Mouse (Mus musculus): Measurements from ENCODE around the gene Sptbn1. TPM values are rescaled to one million over a fixed set of nuclear protein-coding genes. Genes with fewer than 3 reads are reported as not detected.
"Not testable (repeated sequence)": the region's sequence is repeated elsewhere in the genome, so short reads cannot be mapped to it uniquely, and the experiment has no call there.

Sptbn1 gene
- polyA plus RNA-seq, 1 experiment from 2014 or later: 215 TPM

- peak overlapping the region; percentile 67 for H3K4me2 ChIP-seq (ENCODE audit: low read length)
- 54% methylated on average over 2 of the region's 2 CpGs for WGBS
- peak overlapping the region; percentile 22 to 97; a peak in 3 of 4 replicates for H3K4me3 ChIP-seq (ENCODE audit: control insufficient read depth in 1 of 2, insufficient read depth in 1 of 2, low read depth in 1 of 2, low read length in 2 of 2)
- peak overlapping the region in 1 of 2 experiments; percentile 65; a peak in 2 of 4 replicates for H3K27ac ChIP-seq (replicated peaks in 1 of 2; ENCODE audit: control insufficient read depth in 1 of 2, insufficient read depth in 1 of 2, low read depth in 2 of 2, low read length in 2 of 2)
- H3K4me1 ChIP-seq (ENCODE audit: control insufficient read depth in 2 of 2, insufficient read depth in 2 of 2, low read length in 2 of 2): peaks cover 2 to 21% of the 10 kb centered on the region in 2 experiments; a peak in 1 of 4 replicates
- no peaks in the 10 kb centered on the region for H3K27me3 ChIP-seq (ENCODE audit: control insufficient read depth, insufficient read depth, low read length)
- H3K9ac ChIP-seq (ENCODE audit: low read length): peak overlapping the region; percentile 100
- no peaks in the 10 kb centered on the region for H3K36me3 ChIP-seq (ENCODE audit: control insufficient read depth, insufficient read depth, low read length)
- H3K9me3 ChIP-seq (ENCODE audit: control insufficient read depth, low read length): no peaks in the 10 kb centered on the region
- no peak for ATAC-seq (ENCODE audit: insufficient number of reproducible peaks, insufficient read depth, low FRiP score, low read depth)
Measured at GRCm38 (mm10) chr11:30265666-30266065, 2.3 kb downstream of the Sptbn1 start.

- WGBS: 45% methylated on average over 2 of the region's 2 CpGs
- H3K4me1 ChIP-seq (ENCODE audit: control insufficient read depth in 2 of 2, insufficient read depth in 2 of 2, low read length in 2 of 2): peaks cover 2 to 32% of the 10 kb centered on the region in 2 experiments; a peak in 3 of 4 replicates
Measured at GRCm38 (mm10) chr11:30263627-30264026, 4.3 kb downstream of the Sptbn1 start.

GRCm38 (mm10) chr11:30258739-30259350 is 9.1 kb downstream of the Sptbn1 start:
- Histone ChIP-seq H3K9me3 (ENCODE audit: control insufficient read depth, low read length) (no peaks in the 10 kb centered on the region), H3K36me3 (ENCODE audit: control insufficient read depth, insufficient read depth, low read length) (0 out of 2 replicates have a peak, but pooled peaks cover 6% of the 10 kb centered on the region), H3K4me1 (ENCODE audit: control insufficient read depth in 2 of 2, insufficient read depth in 2 of 2, low read length in 2 of 2) (peaks cover 13 to 54% of the 10 kb centered on the region in 2 experiments), H3K4me2 (ENCODE audit: low read length) (peak overlapping the region; percentile 53), H3K4me3 (ENCODE audit: control insufficient read depth in 1 of 2, insufficient read depth in 1 of 2, low read depth in 1 of 2, low read length in 2 of 2) (no peak overlapping the region), H3K9ac (ENCODE audit: low read length) (no peak overlapping the region), H3K27ac (replicated peaks in 1 of 2; ENCODE audit: control insufficient read depth in 1 of 2, insufficient read depth in 1 of 2, low read depth in 2 of 2, low read length in 2 of 2) (peak overlapping the region; percentile 25 to 96; a peak in 3 of 4 replicates), H3K27me3 (ENCODE audit: control insufficient read depth, insufficient read depth, low read length) (no peaks in the 10 kb centered on the region)
- ATAC-seq (ENCODE audit: insufficient number of reproducible peaks, insufficient read depth, low FRiP score, low read depth): no peak
- WGBS: 57% methylated on average over 6 of the region's 6 CpGs

More at GRCm38 (mm10) chr11:30263627-30264026, 4.3 kb downstream of the Sptbn1 start:
- 0 out of 2 replicates have a peak, but pooled peaks cover 6% of the 10 kb centered on the region for H3K36me3 ChIP-seq (ENCODE audit: control insufficient read depth, insufficient read depth, low read length)
- H3K4me3 ChIP-seq (ENCODE audit: control insufficient read depth in 1 of 2, insufficient read depth in 1 of 2, low read depth in 1 of 2, low read length in 2 of 2): peak overlapping the region in 1 of 2 experiments; percentile 97; a peak in 2 of 4 replicates
- H3K9me3 ChIP-seq (ENCODE audit: control insufficient read depth, low read length): no peaks in the 10 kb centered on the region
- no peaks in the 10 kb centered on the region for H3K27me3 ChIP-seq (ENCODE audit: control insufficient read depth, insufficient read depth, low read length)
- peak overlapping the region in 1 of 2 experiments; percentile 67; a peak in 2 of 4 replicates for H3K27ac ChIP-seq (replicated peaks in 1 of 2; ENCODE audit: control insufficient read depth in 1 of 2, insufficient read depth in 1 of 2, low read depth in 2 of 2, low read length in 2 of 2)
- H3K9ac ChIP-seq (ENCODE audit: low read length): peak overlapping the region; percentile 54
- ATAC-seq (ENCODE audit: insufficient number of reproducible peaks, insufficient read depth, low FRiP score, low read depth): no peak
- peak overlapping the region; percentile 67 for H3K4me2 ChIP-seq (ENCODE audit: low read length)

DNA sequence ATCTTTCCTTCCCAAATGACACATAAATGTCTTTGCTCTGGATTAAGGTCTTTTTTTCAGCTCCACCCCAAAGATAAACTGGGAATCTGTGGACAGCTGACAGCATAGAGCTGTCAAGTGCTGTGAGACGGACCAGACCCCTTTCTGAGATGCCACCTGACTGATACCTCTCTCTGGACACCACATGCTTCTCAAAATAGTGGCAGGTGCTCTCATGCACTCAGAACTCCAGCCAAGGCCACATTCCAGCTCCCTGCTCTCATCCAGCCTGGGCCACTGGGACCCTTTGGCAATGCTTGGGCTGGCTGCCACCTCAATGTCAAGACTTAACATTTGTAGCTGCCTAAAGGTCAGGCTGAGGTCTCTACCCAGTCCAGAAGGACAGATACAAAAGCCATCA is 10.2 kb downstream of the Sptbn1 start:
- peak overlapping the region; percentile 93 to 96 for H3K27ac ChIP-seq (replicated peaks in 1 of 2; ENCODE audit: control insufficient read depth in 1 of 2, insufficient read depth in 1 of 2, low read depth in 2 of 2, low read length in 2 of 2)
- H3K36me3 ChIP-seq (ENCODE audit: control insufficient read depth, insufficient read depth, low read length): 0 out of 2 replicates have a peak, but pooled peaks cover 6% of the 10 kb centered on the region
- no peaks in the 10 kb centered on the region for H3K9me3 ChIP-seq (ENCODE audit: control insufficient read depth, low read length)
- H3K9ac ChIP-seq (ENCODE audit: low read length): 0 out of 2 replicates have a peak overlapping the region, but pooled peaks have one; percentile 54
- H3K27me3 ChIP-seq (ENCODE audit: control insufficient read depth, insufficient read depth, low read length): no peaks in the 10 kb centered on the region
- H3K4me3 ChIP-seq (ENCODE audit: control insufficient read depth in 1 of 2, insufficient read depth in 1 of 2, low read depth in 1 of 2, low read length in 2 of 2): 0 out of 4 replicates have a peak overlapping the region, but pooled peaks of 1 of the 2 experiments have one; percentile 9
- 6% methylated on average over 1 of the region's 1 CpGs for WGBS
- H3K4me2 ChIP-seq (ENCODE audit: low read length): peak overlapping the region; percentile 53
- H3K4me1 ChIP-seq (ENCODE audit: control insufficient read depth in 2 of 2, insufficient read depth in 2 of 2, low read length in 2 of 2): peaks cover 13 to 46% of the 10 kb centered on the region in 2 experiments
- ATAC-seq (ENCODE audit: insufficient number of reproducible peaks, insufficient read depth, low FRiP score, low read depth): peak; percentile 89

DNA sequence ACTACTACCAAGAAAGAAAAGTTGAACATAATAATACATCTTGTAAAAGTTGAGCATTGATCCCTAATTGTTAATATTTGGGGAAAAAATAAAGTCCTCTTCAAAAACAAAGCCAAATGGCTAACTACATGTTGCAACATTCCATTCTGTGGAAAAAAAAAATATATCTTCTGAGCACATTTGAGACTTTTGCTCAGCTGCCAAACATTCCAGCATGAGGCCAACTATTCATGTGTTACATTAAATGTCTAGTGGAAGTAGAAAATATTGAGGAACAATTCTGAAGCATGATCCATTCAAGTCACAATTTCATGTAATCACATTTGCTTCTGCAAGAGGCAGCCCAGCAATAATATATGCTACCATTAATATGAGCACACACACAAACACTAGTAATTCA is 10.9 kb downstream of the Sptbn1 start:
- Histone ChIP-seq H3K4me2 (ENCODE audit: low read length) (peak overlapping the region; percentile 53), H3K4me1 (ENCODE audit: control insufficient read depth in 2 of 2, insufficient read depth in 2 of 2, low read length in 2 of 2) (peaks cover 13 to 42% of the 10 kb centered on the region in 2 experiments), H3K27me3 (ENCODE audit: control insufficient read depth, insufficient read depth, low read length) (no peaks in the 10 kb centered on the region), H3K9ac (ENCODE audit: low read length) (peak overlapping the region; percentile 54), H3K36me3 (ENCODE audit: control insufficient read depth, insufficient read depth, low read length) (0 out of 2 replicates have a peak, but pooled peaks cover 6% of the 10 kb centered on the region), H3K4me3 (ENCODE audit: control insufficient read depth in 1 of 2, insufficient read depth in 1 of 2, low read depth in 1 of 2, low read length in 2 of 2) (0 out of 4 replicates have a peak overlapping the region, but pooled peaks of 1 of the 2 experiments have one; percentile 9), H3K27ac (replicated peaks in 1 of 2; ENCODE audit: control insufficient read depth in 1 of 2, insufficient read depth in 1 of 2, low read depth in 2 of 2, low read length in 2 of 2) (peak overlapping the region; percentile 83 to 96; a peak in 3 of 4 replicates), H3K9me3 (ENCODE audit: control insufficient read depth, low read length) (no peaks in the 10 kb centered on the region)
- ATAC-seq (ENCODE audit: insufficient number of reproducible peaks, insufficient read depth, low FRiP score, low read depth): no peak

DNA sequence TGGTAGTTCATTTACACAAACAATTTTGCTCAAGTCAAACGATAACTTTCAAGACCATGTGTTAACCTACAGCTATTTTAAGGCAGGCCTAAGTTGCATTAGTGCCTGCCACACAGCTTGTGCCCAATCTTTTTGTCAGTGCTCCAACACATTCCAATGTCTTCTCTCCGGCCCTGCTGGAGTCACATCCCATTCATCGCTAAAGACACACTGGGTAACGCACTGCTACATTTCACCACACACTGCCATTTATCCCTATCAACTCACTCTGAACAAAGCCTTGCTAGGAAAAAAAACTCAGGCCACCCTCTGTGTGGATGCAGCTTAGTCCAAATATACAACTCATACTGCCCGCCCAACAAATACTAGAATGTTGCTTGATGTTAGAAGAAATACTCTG is 11.5 kb downstream of the Sptbn1 start:
- H3K4me3 ChIP-seq (ENCODE audit: control insufficient read depth in 1 of 2, insufficient read depth in 1 of 2, low read depth in 1 of 2, low read length in 2 of 2): no peak overlapping the region
- ATAC-seq (ENCODE audit: insufficient number of reproducible peaks, insufficient read depth, low FRiP score, low read depth): peak; percentile 80
- peaks cover 15 to 46% of the 10 kb centered on the region in 2 experiments for H3K4me1 ChIP-seq (ENCODE audit: control insufficient read depth in 2 of 2, insufficient read depth in 2 of 2, low read length in 2 of 2)
- peak overlapping the region; percentile 53 for H3K4me2 ChIP-seq (ENCODE audit: low read length)
- no peaks in the 10 kb centered on the region for H3K9me3 ChIP-seq (ENCODE audit: control insufficient read depth, low read length)
- WGBS: 23% methylated on average over 5 of the region's 5 CpGs
- H3K36me3 ChIP-seq (ENCODE audit: control insufficient read depth, insufficient read depth, low read length): 0 out of 2 replicates have a peak, but pooled peaks cover 6% of the 10 kb centered on the region
- H3K27ac ChIP-seq (replicated peaks in 1 of 2; ENCODE audit: control insufficient read depth in 1 of 2, insufficient read depth in 1 of 2, low read depth in 2 of 2, low read length in 2 of 2): peak overlapping the region; percentile 83 to 96
- no peaks in the 10 kb centered on the region for H3K27me3 ChIP-seq (ENCODE audit: control insufficient read depth, insufficient read depth, low read length)
- peak overlapping the region; percentile 54; the same call in 1 of the 2 replicates for H3K9ac ChIP-seq (ENCODE audit: low read length)

DNA sequence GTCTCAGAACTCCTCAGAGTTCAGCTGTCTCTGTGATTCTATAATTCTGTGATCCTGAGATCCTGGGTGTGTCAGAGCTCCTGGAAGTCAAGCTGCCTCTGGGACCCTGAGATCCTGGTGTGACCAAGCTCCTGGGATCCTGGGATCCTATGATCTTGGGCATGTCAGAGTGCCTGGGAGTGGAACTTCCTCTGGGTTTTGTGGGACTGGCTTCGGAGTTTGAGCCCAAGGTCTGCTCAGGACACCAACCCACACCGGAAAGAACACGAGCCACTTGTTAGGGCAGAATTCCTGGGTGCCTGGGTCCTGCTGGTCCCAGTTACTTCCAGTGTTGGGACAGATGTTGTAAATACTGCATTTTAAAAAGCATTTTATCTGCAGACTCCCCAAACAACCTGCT is 12.8 kb downstream of the Sptbn1 start:
- H3K36me3 ChIP-seq (ENCODE audit: control insufficient read depth, insufficient read depth, low read length); ATAC-seq (ENCODE audit: insufficient number of reproducible peaks, insufficient read depth, low FRiP score, low read depth); H3K4me3 ChIP-seq (ENCODE audit: control insufficient read depth in 1 of 2, insufficient read depth in 1 of 2, low read depth in 1 of 2, low read length in 2 of 2); H3K27me3 ChIP-seq (ENCODE audit: control insufficient read depth, insufficient read depth, low read length); H3K4me2 ChIP-seq (ENCODE audit: low read length); H3K9me3 ChIP-seq (ENCODE audit: control insufficient read depth, low read length): not testable (repeated sequence)
- 92% methylated on average over 3 of the region's 3 CpGs for WGBS
- H3K4me1 ChIP-seq (ENCODE audit: control insufficient read depth in 2 of 2, insufficient read depth in 2 of 2, low read length in 2 of 2): peaks cover 18 to 57% of the 10 kb centered on the region in 2 experiments
- peak overlapping the region in 1 of 2 experiments; percentile 96; a peak in 2 of 4 replicates for H3K27ac ChIP-seq (replicated peaks in 1 of 2; ENCODE audit: control insufficient read depth in 1 of 2, insufficient read depth in 1 of 2, low read depth in 2 of 2, low read length in 2 of 2)
- H3K9ac ChIP-seq (ENCODE audit: low read length): 0 out of 2 replicates have a peak overlapping the region, but pooled peaks have one; percentile 25
